Mouse (Mus musculus) ES-Bruce4 (cell line): ENCODE measurements around the gene Slc2a1.

Experiments
- CTCF ChIP-seq: IDR thresholded peaks from one replicate; pipeline ENCODE4 v1.8.1; 2011; ENCODE audit warnings: low read depth, low read length
- POLR2A ChIP-seq: IDR thresholded peaks from one replicate; pipeline ENCODE4 v1.8.1; 2011; ENCODE audit warnings: low read length; ENCODE audit not compliant: insufficient read depth

DNA sequence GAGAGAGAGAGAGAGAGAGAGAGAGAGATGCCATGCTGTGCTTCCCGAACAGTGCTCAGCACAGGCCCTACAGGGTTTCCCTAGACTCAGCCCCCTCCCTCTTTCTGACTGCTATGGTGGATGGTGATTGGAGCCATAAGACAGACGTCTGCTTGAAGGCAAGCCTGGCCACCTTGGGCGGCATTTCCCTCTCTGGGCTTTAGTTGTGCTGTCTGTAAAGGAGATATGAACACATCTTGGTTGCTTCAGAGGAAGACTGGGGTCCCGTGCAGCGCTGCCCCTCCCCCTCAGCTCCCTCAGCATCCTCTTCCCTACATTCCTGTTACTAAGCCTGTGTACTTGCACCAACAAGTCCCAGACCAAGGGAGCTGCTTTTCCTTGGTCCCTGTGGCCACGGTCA is 33.9 kb upstream of the Slc2a1 start:
- TF ChIP-seq CTCF (no peak), POLR2A (no peak)
